Mouse (Mus musculus) ES-CJ7 (cell line): ENCODE measurements around the gene Ece1.

ENCODE experiments used
- DNase-seq: peaks from one replicate; pipeline ENCODE4 v3.0.0; 2011; ENCODE audit warnings: low read depth, low spot score

Gene Ece1

DNA sequence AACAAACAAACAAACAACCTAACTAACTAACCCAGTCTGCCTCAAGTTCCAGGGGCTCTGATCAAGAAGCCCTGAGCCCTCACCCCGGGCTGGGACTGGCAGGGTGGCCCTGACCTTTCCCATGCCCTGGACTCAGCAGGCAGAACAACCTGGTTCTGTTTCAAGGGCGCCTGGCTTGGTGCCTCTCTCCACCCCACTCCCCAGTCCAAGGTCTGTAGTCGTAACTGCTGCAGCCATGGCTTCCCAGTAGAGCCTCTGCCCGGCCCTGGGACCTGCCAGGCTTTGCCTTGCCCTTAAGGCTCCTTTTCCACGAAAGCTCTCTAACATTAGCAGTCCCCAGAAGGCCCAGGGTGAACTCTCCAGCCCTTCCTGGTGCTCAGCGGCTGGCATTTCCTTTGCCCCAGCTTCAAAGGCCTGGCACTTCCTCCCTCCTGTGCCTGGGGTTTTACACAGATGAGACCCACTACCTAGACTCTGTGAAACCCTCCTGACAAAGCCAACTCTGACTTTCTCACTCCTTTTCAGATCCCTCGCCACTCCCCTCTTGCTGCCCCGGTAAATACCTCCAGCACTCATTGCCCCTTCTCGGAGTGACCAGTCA, 6.2 kb upstream of the Ece1 start:
- DNase-seq = no peak

DNA sequence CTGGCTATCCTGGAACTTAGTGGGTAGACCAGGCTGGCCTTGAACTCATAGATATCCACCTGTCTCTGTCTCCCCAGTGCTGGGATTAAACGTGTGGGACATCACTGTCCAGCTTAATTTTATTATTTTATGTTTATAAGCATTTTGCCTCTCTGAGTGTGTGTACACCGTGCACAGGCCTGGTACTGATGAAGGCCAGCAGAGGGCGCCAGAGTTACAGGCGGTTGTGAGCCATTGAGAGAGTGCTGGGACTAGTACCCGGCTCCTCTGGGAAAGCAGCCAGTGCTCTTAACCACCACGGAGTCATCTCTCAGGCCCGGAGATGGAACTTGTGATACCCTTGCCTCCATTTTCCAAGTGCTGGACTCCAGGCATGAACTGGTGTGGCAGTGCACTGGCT, 4.9 kb upstream of the Ece1 start:
- DNase-seq = peak; percentile 81

DNA sequence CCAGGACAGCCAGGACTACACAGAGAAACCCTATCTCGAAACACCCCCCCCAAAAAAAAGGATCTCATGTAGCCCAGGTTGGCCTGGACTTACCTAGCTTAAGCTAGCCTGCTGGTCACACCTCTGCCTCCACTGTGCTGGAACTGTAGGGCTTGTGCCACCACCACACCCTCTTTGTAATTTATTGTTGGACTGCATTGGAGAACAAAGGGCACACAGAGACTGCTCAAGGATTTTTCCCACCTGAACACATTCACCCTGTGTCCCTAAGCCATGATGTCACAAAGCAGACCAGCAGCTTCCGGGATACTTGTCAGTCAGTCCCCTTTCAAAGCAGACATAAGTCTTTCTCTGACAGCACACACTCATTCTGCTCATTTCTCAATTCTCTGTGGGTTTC, 3.7 kb upstream of the Ece1 start:
- DNase-seq = no peak

DNA sequence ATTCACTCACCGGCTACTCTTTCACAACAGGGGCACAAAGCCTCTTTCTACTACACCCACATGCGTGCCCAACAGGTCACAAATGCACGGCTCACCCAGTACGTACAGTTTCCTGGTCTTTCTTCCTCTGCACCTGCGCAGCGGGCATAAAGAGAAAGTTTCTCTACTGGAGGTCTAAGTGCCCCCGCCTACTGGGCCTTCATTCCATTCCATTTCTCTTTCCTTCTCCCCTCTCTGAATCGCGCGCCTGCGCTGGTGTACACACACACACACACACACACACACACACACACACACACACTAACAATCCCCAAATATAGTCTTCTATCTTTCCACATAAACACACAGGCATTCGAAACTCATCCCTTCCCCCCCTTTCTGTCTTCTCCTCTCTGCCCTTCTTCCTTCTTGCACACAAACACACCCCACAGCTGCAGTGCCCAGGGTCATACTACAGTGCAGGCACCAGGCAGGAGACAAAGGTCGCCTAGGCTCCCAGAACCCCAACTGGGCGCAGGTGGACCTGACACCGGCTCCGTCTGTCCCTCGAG, 501 bp upstream of the Ece1 start:
- DNase-seq = no peak

DNA sequence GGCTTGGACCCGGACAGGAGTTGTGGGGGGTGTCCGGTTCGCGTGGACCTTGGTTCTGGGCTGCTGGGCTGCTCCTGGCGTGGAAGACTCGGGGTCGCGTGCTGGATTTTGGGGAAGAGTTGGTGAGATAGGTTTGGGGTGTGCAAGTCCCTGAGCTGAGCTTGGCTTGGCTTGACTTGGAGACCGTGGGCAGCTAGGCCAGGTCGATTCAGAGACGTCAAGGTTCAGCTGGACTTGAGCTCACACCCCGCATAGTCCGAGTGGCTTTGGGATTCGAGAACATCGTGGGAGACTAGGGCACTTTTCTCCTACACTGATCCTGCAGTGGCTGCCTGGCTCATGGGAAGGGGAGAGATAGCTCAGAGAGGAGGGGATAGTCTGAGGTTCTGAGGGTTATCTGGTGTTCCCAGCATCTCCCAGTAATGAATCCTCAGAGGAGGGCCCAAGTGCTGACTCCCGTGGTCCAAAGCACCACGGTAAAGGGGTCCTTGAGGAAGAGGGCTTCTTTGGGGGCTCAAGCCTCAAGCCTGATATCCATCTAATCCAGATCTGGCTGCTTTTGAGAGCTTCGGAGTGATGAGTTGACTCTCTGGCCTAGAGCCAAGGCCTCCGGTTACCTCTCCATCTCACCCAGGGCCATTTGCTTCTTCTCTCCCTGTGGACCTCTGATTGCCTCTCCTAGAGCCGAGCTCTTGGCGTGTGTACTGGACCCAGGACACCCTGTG, 641 bp downstream of the Ece1 start:
- no peak for DNase-seq

DNA sequence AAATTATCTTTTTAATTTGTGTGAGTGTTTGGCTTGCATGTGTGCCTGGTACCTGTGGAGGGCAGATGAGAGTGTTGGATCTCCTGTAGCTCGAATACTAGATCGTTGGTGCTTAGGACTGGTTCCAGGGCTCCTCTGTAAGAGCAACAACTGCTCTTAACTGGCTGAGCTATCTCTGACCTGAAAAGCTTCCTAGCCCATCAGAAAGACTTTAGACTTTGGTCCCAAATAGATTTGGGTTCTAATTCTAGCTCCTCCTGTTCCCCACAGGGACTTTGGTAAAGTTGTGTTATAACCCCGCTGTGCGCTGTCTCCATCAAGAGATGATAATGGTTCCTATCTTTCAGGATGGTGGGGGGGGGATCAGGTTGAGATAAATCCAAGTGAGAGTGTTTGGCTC, 2.0 kb downstream of the Ece1 start:
- no peak for DNase-seq

DNA sequence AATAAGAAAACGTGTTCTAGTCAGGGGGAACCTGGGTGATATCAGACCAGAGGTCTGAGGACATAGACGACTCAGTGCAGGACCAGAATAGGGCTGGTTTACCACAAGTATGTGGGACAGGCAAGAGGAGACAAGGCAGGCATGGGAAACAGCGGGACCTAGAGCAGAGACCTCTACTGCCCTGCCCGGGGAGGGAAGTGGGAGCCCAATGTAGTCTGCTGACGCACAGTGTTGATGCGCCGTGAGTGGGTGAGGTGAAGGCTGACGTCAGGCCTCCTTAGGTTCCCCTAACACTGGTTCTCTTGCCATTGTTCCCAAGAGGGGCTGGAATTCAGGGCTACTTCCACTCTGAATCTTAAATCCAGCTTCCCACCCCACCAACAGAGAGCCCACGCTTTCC, 2.7 kb downstream of the Ece1 start:
- no peak for DNase-seq

DNA sequence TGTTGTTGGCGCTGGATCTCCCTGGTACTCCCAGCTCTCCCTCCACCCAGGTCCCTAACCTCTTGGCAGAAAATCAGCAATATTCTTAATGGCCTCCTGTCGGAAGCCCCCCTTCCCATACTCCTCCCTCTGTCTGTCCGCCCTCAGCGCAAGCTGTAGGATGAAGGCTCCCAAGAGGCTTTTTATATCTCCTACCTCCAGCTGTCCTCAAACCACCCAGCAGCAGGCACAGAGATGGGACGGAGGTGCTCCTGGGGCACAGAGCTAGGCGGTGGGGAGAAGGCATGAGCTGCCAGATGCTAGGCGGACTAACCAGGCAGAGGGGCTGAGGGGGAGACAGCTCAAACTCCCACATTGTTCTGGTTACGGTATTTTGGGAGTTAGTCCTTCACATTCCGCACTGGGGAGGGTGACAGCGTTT, 3.2 kb downstream of the Ece1 start:
- no peak for DNase-seq

DNA sequence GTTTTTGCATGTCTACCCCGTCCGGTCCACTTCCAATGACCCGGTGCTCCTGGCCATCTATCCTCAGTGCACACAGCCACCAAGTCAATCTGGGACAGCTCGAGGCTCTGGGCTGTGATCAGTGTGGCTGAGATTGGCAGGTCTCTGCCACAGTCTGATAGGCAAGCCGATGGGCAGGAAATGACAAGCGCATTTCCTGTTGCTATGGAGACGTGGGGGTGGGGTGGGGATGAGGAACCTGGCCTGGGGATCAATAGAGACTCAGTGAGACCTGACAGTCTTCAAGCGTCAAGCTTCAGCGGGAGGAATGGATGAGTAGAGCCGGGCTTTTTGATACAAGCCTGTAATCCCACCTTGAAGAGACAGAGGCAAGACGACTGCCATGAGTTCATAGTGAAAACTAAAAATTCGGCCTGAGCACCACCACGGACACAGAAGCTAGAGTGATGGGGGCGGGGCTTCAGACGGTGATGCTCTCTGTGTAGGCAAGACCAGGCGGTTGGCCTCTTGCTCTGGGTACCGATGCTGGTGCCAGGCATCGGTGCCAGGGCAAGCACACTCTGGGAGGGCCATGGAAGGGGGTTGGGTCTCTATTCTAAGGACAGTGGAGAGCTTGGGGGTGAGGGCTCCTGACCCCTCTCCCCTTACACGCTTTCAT, 4.3 kb downstream of the Ece1 start:
- DNase-seq = peak; percentile 51

DNA sequence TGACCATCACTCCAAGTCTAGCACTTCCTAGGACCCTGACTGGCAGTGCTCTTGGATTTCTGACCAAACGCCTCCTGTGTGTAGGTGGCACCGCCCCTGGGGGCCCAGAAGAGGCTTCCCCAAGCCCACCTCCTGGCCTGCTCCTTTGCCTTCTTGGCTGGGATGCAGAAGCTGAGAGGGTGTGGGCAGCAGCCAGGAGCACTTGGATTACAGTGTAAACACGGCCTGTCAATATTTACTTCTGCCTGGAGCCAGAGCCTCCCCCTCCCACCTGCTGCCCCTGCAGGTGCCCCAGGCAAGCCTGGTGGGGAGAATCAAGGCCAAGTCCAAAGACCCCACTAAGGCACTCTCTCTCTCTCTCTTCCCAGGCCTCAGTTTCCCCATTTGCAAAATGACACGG, 5.2 kb downstream of the Ece1 start:
- DNase-seq = no peak

DNA sequence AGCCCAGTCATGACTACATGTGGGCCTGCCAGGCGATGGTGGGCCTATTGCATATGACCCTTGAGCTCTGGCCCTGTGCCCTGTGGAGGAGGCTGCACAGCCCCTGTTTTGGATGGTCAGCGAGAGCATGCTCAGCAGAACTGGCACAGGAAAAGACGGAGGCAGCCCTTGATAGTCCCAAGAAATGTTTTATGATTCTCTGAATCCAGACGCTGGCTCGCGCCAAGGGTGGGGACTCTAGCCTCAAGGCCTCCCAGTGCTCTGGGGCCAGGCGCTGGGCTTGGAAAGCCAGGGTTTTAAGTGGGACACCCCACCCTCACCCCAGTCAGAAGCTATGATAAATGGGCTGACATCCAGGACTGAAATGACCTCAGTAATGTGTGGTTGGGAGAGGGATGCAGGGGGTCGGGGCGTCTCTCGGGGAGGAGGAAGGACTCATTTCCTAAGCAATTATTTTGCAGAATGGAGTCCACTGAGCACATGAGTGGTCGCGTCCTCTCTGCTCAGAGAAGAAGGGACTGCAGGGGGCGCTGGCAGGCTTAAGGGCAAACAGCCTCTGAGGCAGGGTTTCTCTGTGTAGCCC, 5.7 kb downstream of the Ece1 start:
- peak; percentile 40 for DNase-seq

DNA sequence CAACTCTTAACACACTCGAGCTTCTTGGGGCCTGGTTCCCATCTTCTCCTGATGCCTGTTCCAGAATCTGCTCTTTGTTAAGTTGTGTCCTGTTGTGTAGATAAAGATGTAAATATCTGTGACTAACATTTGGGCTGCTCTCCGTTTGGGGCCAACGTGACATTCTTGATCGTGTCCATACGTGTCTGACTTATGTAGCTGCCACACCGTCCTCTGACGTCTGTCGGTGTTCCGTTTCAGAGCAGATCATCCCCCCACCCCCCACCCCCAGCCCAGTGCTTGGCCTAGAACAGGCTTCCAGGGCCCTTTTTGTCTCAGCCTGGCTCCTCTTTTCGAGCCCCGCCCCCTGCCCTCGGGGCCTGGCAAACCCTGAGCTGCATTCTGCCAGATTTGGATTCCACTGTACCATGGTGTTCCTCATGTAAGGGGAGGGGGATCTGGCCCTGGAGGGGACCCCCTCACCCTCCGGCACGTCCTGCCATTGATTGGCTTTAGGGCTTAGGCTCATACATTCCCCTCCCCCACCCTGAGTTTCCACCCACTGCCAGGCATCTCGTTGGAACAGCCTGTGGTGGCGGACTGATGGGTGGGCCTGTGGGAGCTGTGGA, 7.7 kb downstream of the Ece1 start:
- DNase-seq = peak; percentile 26

DNA sequence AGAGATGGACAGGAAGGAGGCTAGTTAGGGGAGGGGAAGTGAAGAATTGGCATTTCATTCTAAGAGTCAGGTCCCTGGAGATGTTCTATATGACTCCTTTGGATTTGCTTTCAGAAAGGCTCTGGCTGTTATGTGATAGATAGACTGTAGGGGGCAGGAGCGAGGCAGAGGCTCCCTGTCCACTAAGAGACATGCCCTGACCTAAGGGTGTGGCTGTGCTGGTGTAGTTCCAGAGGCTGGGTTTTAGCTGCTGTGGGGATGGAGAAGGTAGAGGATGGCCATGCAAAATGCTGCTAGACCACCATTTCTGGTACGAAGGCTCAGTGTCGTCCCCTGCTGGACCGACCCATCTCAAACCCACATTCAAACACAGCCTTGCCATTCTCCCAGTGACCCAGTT, 8.9 kb downstream of the Ece1 start:
- peak; percentile 36 for DNase-seq

DNA sequence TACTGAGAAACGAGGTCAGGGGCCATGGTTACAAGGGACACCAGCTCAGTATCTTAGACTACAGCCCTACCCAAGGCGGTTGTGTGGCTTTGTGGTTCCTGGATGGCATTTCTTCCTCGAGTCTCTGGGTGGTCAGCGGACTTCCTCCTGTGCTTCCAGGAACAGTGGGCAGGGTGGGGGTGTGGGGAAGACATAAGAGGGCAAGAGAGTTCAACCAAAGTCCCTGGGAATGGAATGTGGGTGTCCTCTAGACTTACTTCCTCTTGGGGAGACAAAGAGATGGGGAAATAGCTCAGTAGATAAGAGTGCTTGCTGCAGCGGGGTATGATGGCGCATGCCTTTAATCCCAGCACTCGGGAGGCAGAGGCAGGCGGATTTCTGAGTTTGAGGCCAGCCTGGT, 9.4 kb downstream of the Ece1 start:
- no peak for DNase-seq

DNA sequence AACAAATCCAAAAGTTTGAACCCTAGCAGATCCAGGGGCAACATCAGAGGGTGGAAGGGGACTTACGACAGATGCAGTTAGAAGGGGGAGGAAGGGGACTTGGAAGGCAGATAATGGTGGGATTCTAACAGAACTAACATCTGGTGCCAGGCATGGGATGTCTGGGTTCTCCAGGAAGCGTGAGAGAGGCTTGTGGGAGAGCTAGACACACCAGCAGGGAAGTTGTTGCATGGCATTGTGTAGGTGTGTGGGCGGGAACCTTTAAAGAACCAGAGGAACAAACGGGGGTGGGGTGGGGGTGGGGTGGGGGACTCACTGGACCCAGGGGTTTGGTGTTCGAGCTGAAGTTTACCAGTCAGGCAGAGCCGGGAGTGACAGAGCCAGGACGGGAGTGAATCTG, 12.3 kb downstream of the Ece1 start:
- DNase-seq = no peak

DNA sequence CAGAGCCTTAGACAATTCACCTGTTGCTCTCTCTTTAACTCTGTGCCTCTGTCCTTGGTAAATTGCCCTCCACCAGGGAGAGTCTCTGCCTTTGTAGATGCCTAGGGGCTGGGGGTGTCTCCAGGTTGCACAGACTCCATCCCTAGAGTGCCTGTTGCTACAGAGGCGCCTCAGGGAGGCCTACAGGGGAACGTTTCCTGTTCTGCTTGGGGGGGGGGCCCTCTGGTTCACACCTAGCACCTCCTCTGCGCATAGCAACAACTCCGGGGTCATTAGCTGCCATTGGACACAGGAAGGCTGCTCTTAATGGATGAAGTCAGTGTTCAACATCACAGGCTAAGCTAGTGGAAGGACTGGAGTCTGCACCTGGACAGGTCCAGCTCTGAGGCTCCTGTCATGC, 12.8 kb downstream of the Ece1 start:
- no peak for DNase-seq

DNA sequence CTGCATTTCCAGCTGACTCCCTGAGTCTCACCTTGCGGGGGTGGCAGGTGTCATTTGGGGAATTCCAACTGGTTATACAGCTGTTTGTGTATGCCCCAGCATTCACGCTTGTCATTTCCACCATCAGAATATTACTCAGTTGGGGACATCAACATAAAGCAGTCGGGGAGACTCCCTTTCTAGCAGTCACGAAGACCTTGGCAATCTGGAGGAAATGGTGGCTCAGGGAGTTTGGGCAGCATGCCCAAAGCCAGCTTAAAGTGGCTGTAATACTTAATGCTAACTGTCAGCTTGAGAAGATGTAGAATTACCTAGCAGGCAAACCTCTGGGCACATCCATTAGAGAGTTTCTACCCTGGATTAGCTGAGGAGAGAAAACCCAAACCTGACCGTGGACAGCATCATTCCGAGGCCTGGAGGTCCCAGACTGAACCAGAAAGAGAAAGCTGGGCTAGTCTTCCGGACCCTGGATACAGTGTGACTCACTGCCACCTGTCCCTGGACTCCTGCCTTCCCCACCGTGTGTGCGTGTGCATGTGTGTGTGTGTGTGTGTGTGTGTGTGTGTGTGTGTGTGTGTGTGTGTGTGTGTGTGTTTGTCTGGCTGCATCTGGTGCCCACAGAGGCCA, 13.5 kb downstream of the Ece1 start:
- no peak for DNase-seq

DNA sequence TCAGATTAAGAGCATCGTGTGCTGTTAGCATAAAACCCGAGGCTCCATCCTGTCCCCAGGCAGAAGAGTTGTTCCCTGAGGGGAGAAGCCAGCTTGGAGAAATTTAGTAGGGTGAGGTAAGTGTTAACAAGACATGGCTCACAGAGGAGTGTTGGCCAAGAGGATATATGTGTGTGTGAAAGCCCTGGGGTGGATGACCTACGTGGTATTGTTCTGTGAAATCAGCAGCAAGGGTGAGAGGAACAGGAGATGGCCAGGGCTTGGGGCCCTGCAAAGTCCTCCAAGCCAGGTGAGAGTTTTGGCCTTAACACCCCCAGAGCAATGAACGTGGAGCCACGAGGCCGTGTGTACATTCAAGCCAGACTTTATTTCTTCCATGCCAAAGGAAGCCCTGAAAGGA, 14.8 kb downstream of the Ece1 start:
- no peak for DNase-seq

DNA sequence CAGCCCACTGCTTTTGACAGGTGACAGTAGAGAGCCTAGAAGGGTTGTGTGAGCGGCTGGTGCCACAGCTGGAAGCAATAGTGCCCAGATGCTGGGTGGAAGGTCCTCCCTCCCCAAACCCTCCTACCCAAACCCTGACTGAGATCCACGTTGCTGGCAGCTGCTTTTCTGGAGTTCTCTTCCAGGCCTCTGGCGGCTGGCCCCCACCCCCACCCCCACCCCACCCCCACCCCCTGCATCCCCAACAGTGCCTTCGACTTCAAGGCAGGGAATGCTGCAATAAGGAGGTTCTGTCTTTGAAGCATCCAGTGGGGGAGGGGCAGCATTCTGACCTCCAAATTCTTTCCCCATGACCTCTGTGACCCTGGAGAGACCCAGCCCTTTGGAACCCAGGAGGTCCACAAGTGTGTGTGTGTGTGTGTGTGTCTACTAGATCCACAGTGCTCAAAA, 15.4 kb downstream of the Ece1 start:
- DNase-seq = peak; percentile 89

DNA sequence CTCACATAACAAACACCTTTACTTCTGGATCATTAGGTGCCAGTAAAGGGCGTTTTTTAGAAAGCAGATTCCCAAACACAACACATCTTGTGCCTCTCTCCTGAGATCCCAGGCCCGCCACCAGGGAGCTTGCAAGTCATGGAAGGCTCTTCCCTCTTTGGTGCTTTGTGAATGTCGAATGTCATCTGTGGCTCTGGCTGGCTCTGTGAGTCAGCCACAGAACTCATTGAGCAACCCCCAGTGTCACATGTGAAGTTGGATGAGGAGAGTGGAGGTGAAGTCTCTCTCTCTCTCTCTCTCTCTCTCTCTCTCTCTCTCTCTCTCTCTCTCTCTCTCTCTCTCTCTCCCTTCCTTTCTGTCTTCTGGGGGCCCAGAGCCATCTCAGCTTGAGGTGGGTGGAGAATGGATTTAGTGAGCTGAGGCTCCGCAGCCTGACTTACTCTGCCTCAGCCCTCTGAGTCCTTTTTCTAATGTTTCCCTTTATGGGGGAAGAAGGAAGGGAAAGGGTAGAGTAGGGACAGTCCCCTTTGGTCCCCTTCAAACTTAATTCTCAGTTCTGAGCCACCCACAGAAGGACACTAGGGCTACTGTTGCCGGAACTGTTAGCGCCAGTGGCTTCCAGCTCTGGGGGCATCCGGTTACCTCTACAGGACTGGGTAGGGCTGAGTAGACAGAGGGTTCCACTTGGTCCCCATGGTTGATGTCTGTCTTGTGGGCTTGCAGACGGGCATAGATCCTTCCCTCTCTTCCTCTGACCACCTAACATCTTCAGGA, 17.5 kb downstream of the Ece1 start:
- no peak for DNase-seq

DNA sequence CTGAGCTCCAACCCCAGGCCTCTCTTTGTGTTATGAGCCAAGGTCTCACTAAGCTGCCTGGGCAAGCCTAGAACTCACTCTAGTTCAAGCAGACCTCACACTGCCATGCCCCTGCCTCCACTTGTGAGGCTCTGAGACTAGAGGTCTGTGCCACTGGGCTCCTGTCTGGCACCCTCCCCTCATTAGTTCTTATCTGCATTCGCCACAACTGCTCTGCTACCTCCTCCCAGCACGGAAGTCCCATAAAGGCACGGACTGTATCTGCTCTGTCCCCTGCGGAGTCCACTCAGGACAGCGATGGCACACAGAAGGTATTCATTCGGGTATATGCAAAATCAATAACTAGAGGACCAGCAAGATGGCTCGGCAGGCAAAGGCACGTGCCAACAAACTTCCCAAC, 19.4 kb downstream of the Ece1 start:
- DNase-seq = no peak
